Mouse (Mus musculus) brain, adult 2 months (tissue): ENCODE data around the gene Slc48a1.

Experiments
- DNase-seq: peaks from one replicate; pipeline ENCODE4 v3.0.0; 2011; ENCODE audit warnings: low read depth, low spot score

Slc48a1 gene

GRCm38 (mm10) chr15:97754476-97754875, 23.8 kb upstream of the Slc48a1 start:
- peak; percentile 69 for DNase-seq

- no peak for DNase-seq
Measured at GRCm38 (mm10) chr15:97755361-97755760, 23.0 kb upstream of the Slc48a1 start.

GRCm38 (mm10) chr15:97760006-97760405, 18.3 kb upstream of the Slc48a1 start:
- peak; percentile 92 for DNase-seq

- DNase-seq: no peak
Measured at GRCm38 (mm10) chr15:97760952-97761351, 17.4 kb upstream of the Slc48a1 start.

- no peak for DNase-seq
Measured at GRCm38 (mm10) chr15:97761438-97761837, 16.9 kb upstream of the Slc48a1 start.

GRCm38 (mm10) chr15:97762733-97763132, 15.6 kb upstream of the Slc48a1 start:
- no peak for DNase-seq

- DNase-seq: peak; percentile 61
Measured at GRCm38 (mm10) chr15:97763256-97764049, 14.9 kb upstream of the Slc48a1 start.

GRCm38 (mm10) chr15:97764532-97764931, 13.8 kb upstream of the Slc48a1 start:
- DNase-seq: no peak

GRCm38 (mm10) chr15:97765090-97765794, 13.1 kb upstream of the Slc48a1 start:
- no peak for DNase-seq

GRCm38 (mm10) chr15:97766194-97766593, 12.1 kb upstream of the Slc48a1 start:
- no peak for DNase-seq

- no peak for DNase-seq
Measured at GRCm38 (mm10) chr15:97766594-97767279, 11.6 kb upstream of the Slc48a1 start.

- DNase-seq: peak; percentile 83
Measured at GRCm38 (mm10) chr15:97767280-97768186, 10.8 kb upstream of the Slc48a1 start, which contains the start of gene Rapgef3. TSS of gene Rapgef3 (minus strand) at chr15:97767972.

GRCm38 (mm10) chr15:97768192-97768591, 10.1 kb upstream of the Slc48a1 start:
- no peak for DNase-seq

GRCm38 (mm10) chr15:97770280-97770679, 8.0 kb upstream of the Slc48a1 start:
- DNase-seq: no peak

- DNase-seq: no peak
Measured at GRCm38 (mm10) chr15:97773108-97773507, 5.2 kb upstream of the Slc48a1 start.

GRCm38 (mm10) chr15:97773961-97774370, 4.4 kb upstream of the Slc48a1 start:
- DNase-seq: no peak

- peak; percentile 82 for DNase-seq
Measured at GRCm38 (mm10) chr15:97776514-97776913, 1.8 kb upstream of the Slc48a1 start.

- DNase-seq: no peak
Measured at GRCm38 (mm10) chr15:97776919-97777318, 1.4 kb upstream of the Slc48a1 start.

- DNase-seq: no peak
Measured at GRCm38 (mm10) chr15:97779576-97779975, 1.3 kb downstream of the Slc48a1 start.

GRCm38 (mm10) chr15:97780611-97781031, 2.3 kb downstream of the Slc48a1 start:
- peak; percentile 60 for DNase-seq
